Mouse (Mus musculus) layer of hippocampus, adult 8-10 months (tissue): Measurements from ENCODE around the gene Mnd1. TPM values are rescaled to one million over a fixed set of nuclear protein-coding genes. Genes with fewer than 3 reads are reported as not detected.

Source experiments
- DNase-seq, 2 experiments: peaks; one replicate each; pipeline ENCODE4 v3.0.0; 2022; ENCODE audit warnings: low spot score in 2 of 2
- total RNA-seq, 4 experiments: library from RNA; stranded (reverse); gene quantifications; 2 replicates each; pipeline ENCODE4 v1.2.4; 2022

The Mnd1 gene
- total RNA-seq, 4 experiments from 2014 or later: 1.4 to 2.2 (median 1.9) TPM

DNA sequence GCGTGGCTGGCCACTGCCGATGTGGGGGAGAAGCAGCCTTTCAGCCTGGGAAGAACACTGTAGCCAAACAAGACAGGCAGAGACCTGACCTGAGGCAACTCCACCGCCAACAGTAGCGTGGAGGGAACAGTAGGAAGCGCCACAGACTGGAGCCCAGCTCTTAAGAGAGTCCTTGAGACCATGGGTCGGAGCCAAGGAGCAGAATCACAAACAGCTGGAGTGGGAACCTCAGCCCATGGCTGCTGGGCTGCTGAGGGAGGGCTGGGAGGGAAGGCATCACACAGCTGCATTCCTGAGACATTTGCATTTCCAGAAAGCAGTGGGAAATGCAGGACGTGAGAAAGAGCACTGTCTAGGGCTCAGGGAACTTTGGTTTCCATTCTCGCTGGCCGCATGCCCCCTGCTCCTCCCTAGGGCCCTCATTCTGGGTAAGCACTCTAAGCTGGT, 106.8 kb downstream of the Mnd1 start:
- no peak for DNase-seq

DNA sequence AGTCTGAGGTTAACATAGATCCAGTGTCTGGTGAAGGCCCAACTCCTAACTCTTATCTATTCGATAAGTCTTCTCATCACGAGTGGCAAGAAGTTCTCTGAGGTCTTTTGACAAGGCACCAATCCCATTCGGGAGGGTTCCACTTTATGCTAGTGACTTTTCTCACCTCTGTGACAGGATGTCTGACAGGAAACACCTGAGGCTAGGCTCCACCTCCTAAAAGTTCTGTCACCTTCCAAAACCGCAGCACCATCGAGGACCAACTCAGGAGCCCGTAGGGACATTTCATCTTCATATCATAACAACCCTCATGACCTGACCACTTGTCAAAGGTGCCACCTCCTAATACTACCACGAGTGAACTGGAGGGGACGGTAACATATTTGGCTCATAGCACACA, 109.4 kb downstream of the Mnd1 start:
- no peak for DNase-seq

DNA sequence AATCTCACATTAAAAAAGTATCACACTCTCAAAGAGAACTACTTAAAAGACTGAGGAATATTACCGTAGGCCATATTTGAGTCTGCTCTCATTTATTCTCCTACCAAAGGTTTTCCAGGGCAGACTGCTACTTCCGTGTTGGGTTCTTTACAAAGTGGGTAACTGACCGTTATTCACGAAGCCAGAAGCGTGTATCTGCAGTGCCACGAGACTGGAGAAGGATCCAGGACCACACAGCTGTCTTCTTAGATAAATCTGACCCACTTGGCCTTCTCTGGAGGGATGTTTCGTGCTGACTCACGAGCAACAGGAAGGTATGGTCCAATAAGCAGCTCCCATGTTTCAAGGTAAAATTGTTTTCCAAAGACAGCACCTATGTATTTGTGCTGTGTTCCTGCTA, 113.8 kb downstream of the Mnd1 start:
- no peak for DNase-seq

DNA sequence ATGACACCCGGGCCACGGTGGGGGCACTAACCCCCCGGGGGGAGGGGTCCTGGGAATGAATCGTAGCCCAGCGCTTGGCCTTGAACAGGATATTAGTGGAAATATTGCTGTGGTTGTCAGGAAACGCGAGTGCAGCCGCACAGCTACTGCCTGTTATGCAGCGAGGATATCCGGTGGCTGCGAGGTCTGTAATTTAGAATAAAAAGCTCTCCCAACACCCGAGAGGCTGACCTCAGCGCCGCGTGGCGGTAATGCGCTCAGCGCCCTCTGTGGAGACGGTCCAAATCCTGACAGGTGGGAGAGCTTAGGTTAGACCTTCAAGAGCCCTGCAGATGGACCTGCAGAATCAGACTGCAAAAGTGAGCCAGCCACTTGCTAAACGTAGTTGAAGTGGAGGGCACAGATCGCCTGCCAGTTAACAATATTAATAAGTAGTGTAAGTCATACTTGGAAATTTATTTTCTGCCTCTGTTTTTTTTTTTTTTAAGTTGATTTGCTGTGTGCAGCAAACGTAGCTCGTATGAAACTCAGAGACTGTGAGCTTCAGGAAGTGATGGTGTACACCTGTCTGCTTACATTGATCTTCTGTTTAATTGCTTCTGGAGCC, 115.0 kb downstream of the Mnd1 start:
- DNase-seq: peak in 1 of 2 experiments; percentile 49

- peak; percentile 45 to 50 for DNase-seq
Observed at GRCm38 (mm10) chr3:84039646-84040475, 115.7 kb downstream of the Mnd1 start, which contains the start of gene Tmem131l. TSS of gene Tmem131l (minus strand) at chr3:84040175.

DNA sequence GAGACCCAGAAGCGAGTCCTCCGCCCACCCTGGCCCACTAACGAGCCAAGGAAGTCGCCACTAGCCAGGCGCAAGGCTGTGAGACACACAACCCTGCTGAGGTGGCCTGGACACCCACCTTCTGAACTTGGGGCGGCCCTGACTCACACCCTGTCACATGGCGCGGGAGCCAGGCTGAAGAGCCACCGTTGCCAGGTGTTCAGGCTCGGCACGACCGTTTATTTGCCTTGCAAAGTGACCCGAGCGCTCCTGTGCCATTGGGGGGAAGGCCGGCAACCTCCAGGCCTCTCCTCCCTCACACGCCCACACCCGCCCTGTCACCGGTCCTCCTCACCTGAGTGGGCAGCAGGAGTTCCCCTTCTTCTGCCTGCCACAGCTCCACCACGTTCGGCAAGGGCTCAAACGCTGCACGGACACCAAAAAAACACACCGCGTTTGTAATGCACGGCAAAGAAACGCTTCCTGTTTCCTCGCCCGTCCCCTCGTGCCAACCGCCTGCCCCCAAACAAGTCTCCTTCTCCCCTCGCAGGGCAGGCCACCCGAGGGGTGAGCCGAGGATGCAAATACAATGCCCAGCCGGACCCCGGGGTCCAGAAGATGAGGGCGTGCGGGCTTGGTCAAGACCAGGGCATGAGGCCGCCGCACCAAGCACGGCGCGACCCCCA, 116.5 kb downstream of the Mnd1 start:
- peak in 1 of 2 experiments; percentile 15 for DNase-seq

DNA sequence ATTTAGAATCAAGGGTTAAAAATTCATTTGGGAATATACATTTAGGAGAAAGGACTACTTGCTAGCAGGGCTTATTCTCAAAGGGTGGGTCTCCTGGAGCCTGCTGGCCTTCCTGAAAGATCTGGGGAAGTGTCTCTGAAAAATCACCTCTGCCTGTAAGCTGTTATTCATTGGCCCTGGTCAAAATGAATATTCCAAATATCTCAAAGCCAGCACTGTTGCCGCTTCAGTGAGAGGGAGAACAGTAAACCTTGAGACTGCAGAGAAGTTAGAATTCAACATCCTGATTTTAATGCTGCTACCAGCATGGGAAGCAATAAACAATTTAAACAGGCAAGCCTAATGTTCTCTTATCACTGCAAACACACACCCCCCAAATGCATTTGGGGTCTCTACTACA, 117.5 kb downstream of the Mnd1 start:
- DNase-seq: no peak

Other genes starting within 250 kb of the Mnd1 start
- gene Tmem131l, start 115.6 kb downstream of the Mnd1 start, total RNA-seq: 10 to 100 TPM; 22.9 to 42.8 (median 31.5) TPM
- not detected for gene Gm6525, start 18.3 kb upstream of the Mnd1 start, total RNA-seq
- gene Trim2, start 151.1 kb upstream of the Mnd1 start, total RNA-seq: 100 to 1,000 TPM; 369 to 408 (median 383) TPM